Mouse (Mus musculus) embryonic facial prominence, embryonic 13.5 days (tissue): ENCODE results near the gene Ptpn12. TPM values are rescaled to one million over a fixed set of nuclear protein-coding genes. Genes with fewer than 3 reads are reported as not detected.
"Not testable (repeated sequence)": the region's sequence is repeated elsewhere in the genome, so short reads cannot be mapped to it uniquely, and the experiment has no call there.

Experiments
- ATAC-seq: fragments of 200-750 bp; cut with Nextera tagmentation; 2 replicates; pipeline ENCODE4 v1.8.0; 2017; ENCODE audit warnings: low read depth; ENCODE audit not compliant: insufficient number of reproducible peaks, insufficient read depth, low FRiP score, low TSS enrichment
- H3K27ac ChIP-seq: fragments of 300-500 bp; sonication (generic); 2 replicates; pipeline ENCODE4 v1.5.1; 2015; ENCODE audit warnings: moderate library complexity, mild to moderate bottlenecking, inconsistent platforms
- H3K27me3 ChIP-seq: fragments of 300-500 bp; sonication (generic); 2 replicates; pipeline ENCODE4 v1.6.1; 2015; ENCODE audit warnings: mild to moderate bottlenecking, inconsistent platforms
- H3K36me3 ChIP-seq: fragments of 300-500 bp; sonication (generic); 2 replicates; pipeline ENCODE4 v1.6.1; 2015; ENCODE audit warnings: mild to moderate bottlenecking, inconsistent platforms
- H3K4me1 ChIP-seq: fragments of 300-500 bp; sonication (generic); 2 replicates; pipeline ENCODE4 v1.6.1; 2015; ENCODE audit warnings: inconsistent platforms
- H3K4me2 ChIP-seq: fragments of 300-500 bp; sonication (generic); 2 replicates; pipeline ENCODE4 v1.6.1; 2015; ENCODE audit warnings: moderate library complexity, mild to moderate bottlenecking, inconsistent platforms
- H3K4me3 ChIP-seq: fragments of 300-500 bp; sonication (generic); 2 replicates; pipeline ENCODE4 v1.5.1; 2015; ENCODE audit warnings: mild to moderate bottlenecking, inconsistent platforms
- H3K9ac ChIP-seq: fragments of 300-500 bp; sonication (generic); 2 replicates; pipeline ENCODE4 v1.6.1; 2015; ENCODE audit warnings: mild to moderate bottlenecking, inconsistent platforms
- H3K9me3 ChIP-seq: fragments of 300-500 bp; sonication (generic); 2 replicates; pipeline ENCODE4 v1.6.1; 2016; ENCODE audit warnings: inconsistent platforms
- WGBS: fragments of 180-500 bp; shearing (Covaris S2); methylation state at CpG from one replicate; pipeline ENCODE4 v1.1.7; 2015; ENCODE audit warnings: mixed read lengths; 5-methylcytosine and 5-hydroxymethylcytosine counted together
- polyA plus RNA-seq: library from polyadenylated mRNA; unstranded; fragments of >200 nt; fragmentation: Nextera tagmentation; extraction: Ambion mirVana; gene quantifications from 2 replicates; pipeline ENCODE4 v1.2.1, GENCODE M21; 2015

The Ptpn12 gene
- polyA plus RNA-seq, 1 experiment from 2014 or later = 24.0 TPM

DNA sequence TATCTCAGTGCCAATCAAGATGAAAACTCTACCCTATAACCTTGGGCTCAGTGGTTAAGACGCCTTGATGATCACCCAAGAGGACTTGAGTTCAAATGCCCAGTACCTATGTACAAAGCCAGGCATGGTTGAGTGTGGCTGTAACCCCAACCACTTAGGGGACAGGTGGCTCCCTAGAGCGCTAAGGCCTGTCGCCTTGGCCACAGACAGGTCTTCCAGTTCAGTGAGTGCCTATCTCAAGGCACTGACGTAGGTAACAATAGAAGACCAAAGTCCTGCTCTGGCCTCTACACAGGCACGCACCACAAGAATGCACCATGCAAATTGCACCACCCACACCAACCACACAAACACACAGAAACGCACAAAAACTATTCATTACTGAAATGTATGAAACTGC, 108.8 kb downstream of the Ptpn12 start:
- Histone ChIP-seq H3K36me3 (no peaks in the 10 kb centered on the region), H3K27ac (no peak overlapping the region), H3K4me2 (no peak overlapping the region), H3K9me3 (no peaks in the 10 kb centered on the region), H3K9ac (no peak overlapping the region), H3K4me3 (no peak overlapping the region), H3K27me3 (no peaks in the 10 kb centered on the region), H3K4me1 (peaks cover 17% of the 10 kb centered on the region)
- ATAC-seq = no peak
- 79% methylated on average over 6 of the region's 6 CpGs for WGBS

DNA sequence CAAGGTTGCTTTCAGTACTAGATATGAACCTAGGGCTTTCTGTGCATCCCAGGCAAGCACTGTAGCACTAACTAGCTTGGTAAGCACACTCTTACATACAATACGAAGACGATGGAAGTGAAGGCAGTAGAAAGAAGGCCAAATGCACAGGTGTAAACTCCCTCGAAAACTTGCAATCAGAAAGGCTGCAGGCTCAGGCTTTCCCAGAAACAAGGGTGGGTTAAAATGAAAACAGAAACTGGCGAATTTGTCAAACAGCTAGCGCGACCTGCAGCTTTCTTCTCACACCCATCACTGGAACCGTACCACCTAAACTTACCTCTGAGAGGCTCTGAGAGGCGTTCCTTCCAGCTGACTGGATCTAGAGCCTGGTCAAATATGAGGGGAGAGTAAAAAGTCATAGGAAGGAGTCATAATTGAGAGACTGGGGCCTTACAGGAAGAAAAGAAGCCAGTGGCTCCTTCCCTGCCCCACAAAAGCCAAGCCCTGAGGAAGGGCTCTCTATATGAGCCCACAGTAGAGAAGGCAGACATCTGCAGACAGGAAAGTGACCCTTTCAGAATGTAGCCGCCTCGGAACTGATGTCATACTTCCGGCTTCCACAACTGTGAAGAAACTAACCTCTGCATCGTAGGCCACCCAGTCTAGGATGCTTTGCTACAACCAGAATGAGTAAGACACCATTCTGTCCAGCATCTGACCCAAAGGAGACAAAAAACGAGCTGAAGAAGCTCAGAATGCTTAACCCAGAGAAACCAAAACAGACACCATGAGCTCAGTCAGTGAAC, 110.6 kb downstream of the Ptpn12 start:
- 71% methylated on average over 13 of the region's 13 CpGs for WGBS
- no peaks in the 10 kb centered on the region for H3K27me3 ChIP-seq
- H3K9ac ChIP-seq = no peak overlapping the region
- 0 out of 2 replicates have a peak overlapping the region, but pooled peaks have one; percentile 17 for H3K27ac ChIP-seq
- H3K9me3 ChIP-seq = no peaks in the 10 kb centered on the region
- peaks cover 20% of the 10 kb centered on the region for H3K4me1 ChIP-seq
- H3K4me2 ChIP-seq = no peak overlapping the region
- H3K36me3 ChIP-seq = no peaks in the 10 kb centered on the region
- H3K4me3 ChIP-seq = no peak overlapping the region
- ATAC-seq = no peak

DNA sequence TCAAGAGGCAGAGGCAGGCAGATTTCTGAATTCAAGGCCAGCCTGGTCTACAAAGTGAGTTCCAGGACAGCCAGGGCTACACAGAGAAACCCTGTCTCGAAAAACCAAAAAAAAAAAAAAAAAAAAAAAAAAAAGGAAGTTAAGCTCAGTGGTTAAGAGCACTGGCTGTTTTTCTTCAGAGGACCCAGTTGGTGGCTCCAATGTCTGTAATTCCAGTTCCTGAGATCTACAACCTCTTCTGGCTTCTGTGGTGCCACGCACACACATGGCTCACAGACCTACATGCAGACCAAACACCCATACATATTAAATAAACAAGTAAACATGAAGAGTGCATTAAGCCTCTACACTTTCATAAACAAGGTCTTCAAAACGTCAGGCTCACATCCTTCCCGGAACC, 111.9 kb downstream of the Ptpn12 start:
- not testable (repeated sequence) for H3K27ac ChIP-seq, H3K36me3 ChIP-seq, H3K9me3 ChIP-seq, H3K4me2 ChIP-seq, H3K27me3 ChIP-seq, H3K9ac ChIP-seq, H3K4me3 ChIP-seq, ATAC-seq
- peaks cover 10% of the 10 kb centered on the region; the same call in 1 of the 2 replicates for H3K4me1 ChIP-seq
- 82% methylated on average over 4 of the region's 4 CpGs for WGBS

DNA sequence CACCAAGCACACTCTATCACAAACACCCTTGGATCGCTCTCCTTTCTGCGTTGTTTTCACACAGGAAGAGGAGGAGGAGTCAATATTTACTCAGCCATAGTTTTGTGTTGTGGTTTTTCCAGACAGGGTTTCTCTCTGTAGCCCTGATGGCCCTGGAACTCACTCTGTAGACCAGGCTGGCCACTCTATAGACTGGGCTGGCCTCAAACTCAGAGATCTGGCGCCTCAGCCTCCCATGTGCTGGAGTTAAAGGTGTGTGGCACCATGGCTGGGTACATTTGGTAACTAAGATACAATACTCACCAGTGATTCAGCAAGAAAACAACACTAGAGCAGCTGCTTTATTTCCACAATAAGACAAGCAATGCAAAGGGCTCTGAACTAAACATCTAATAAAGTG, 113.2 kb downstream of the Ptpn12 start:
- H3K9me3 ChIP-seq = no peaks in the 10 kb centered on the region
- H3K27me3 ChIP-seq = no peaks in the 10 kb centered on the region
- no peak for ATAC-seq
- no peak overlapping the region for H3K27ac ChIP-seq
- no peak overlapping the region for H3K4me2 ChIP-seq
- 94% methylated on average over 3 of the region's 3 CpGs for WGBS
- H3K36me3 ChIP-seq = no peaks in the 10 kb centered on the region
- no peak overlapping the region for H3K9ac ChIP-seq
- H3K4me1 ChIP-seq = peaks cover 10% of the 10 kb centered on the region; the same call in 1 of the 2 replicates
- no peak overlapping the region for H3K4me3 ChIP-seq

DNA sequence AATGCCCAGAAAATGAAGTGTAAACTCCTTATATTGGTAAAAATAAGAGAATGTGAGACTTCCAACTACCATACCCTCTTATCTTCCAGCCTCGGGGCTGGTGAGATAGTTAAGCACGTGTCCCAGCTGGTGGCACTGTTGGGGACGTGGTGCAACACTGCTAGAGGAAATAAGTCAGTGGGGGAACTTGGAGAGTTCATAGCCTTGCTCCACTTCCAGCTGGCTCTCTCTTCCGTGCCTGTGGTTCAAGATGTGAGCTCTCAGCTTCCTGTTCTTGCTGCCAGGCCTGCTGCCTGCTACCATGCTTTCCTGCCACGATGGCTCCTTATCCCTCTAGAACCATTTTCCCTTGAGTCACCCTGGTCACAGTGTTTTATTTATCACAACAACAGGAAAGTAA, 114.5 kb downstream of the Ptpn12 start:
- Histone ChIP-seq H3K4me3 (no peak overlapping the region), H3K9ac (no peak overlapping the region), H3K36me3 (no peaks in the 10 kb centered on the region), H3K27me3 (no peaks in the 10 kb centered on the region), H3K4me1 (peaks cover 10% of the 10 kb centered on the region; the same call in 1 of the 2 replicates), H3K4me2 (no peak overlapping the region), H3K27ac (no peak overlapping the region), H3K9me3 (no peaks in the 10 kb centered on the region)
- 49% methylated on average over 5 of the region's 5 CpGs for WGBS
- no peak for ATAC-seq

DNA sequence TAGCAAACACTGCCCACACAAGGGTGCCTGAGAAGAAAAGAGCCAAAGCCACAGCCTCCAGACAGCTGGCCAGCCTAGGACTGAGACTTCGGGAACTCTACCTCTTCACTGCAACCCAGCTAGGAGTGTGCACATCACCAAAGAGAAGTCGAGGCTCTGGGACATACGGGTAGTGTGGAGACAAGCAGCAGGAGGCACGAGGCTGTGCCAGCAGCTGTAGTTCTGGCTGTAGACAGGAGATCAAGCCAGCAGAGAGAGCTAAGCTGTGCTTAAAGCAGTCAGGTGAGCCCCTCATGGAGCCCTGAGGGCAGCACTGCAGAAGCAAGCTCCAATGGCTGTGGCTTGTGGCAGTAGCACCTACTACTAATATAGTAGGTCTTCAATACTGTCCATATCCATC, 115.0 kb downstream of the Ptpn12 start:
- no peak overlapping the region for H3K4me2 ChIP-seq
- WGBS = 77% methylated on average over 4 of the region's 4 CpGs
- no peak overlapping the region for H3K9ac ChIP-seq
- H3K27me3 ChIP-seq = no peaks in the 10 kb centered on the region
- H3K4me1 ChIP-seq = peaks cover 10% of the 10 kb centered on the region; the same call in 1 of the 2 replicates
- H3K27ac ChIP-seq = no peak overlapping the region
- no peak overlapping the region for H3K4me3 ChIP-seq
- H3K9me3 ChIP-seq = no peaks in the 10 kb centered on the region
- H3K36me3 ChIP-seq = no peaks in the 10 kb centered on the region
- no peak for ATAC-seq

DNA sequence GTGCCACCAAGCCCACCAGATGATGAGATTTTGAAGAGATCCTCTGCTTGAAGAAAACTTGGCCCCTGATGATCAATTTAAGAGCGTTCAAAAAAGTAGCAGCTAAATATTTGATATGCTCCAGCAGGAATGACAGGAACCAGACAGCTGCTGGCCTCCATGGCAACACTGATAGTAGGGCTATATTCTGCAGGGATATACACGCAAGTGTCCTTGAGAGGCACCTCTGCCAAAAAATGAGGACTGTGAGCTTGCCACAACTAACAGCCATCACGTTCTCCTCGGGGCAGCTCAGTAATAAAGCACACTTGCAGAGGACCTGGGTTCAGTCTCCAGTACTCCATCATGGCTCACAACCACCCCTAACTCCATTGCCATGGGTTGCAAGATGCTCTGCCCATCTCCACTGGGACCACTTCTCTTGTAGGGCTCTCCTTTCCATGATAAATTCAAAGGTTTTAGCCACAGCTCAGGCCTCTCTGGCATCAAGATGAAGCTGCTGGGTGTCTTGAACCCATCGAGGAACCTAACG, 115.6 kb downstream of the Ptpn12 start:
- H3K9ac ChIP-seq = no peak overlapping the region
- H3K27me3 ChIP-seq = no peaks in the 10 kb centered on the region
- no peaks in the 10 kb centered on the region for H3K9me3 ChIP-seq
- no peak overlapping the region for H3K4me2 ChIP-seq
- H3K4me1 ChIP-seq = peaks cover 7% of the 10 kb centered on the region; the same call in 1 of the 2 replicates
- ATAC-seq = no peak
- H3K4me3 ChIP-seq = no peak overlapping the region
- H3K27ac ChIP-seq = no peak overlapping the region
- H3K36me3 ChIP-seq = no peaks in the 10 kb centered on the region
- 92% methylated on average over 6 of the region's 6 CpGs for WGBS

DNA sequence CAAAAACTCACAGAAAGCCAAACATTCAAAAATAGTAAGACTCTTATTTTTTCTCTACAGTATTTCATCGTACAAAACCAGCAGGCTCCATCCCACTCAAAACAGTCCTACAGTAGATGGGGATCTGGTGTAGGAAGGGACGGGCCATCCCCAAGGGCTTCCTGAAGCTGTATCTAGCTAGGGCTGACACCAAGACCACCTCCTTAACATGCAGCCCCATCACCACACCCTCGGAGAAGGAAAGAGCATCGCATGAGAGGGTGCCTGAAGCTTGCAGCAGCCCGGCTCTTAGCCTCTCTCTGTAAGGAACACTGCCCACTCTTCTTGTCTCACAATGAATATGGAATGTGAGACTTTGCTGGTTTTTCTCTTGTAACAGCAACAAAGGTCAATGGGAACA, 117.2 kb downstream of the Ptpn12 start:
- Histone ChIP-seq H3K27ac (no peak overlapping the region), H3K4me1 (peaks cover 6% of the 10 kb centered on the region; the same call in 1 of the 2 replicates), H3K36me3 (no peaks in the 10 kb centered on the region), H3K27me3 (no peaks in the 10 kb centered on the region), H3K4me2 (no peak overlapping the region), H3K9me3 (no peaks in the 10 kb centered on the region), H3K4me3 (no peak overlapping the region), H3K9ac (no peak overlapping the region)
- no peak for ATAC-seq
- WGBS = 88% methylated on average over 5 of the region's 5 CpGs

Other genes with a start within 250 kb of the Ptpn12 start
- gene Phtf2, start 173.8 kb downstream of the Ptpn12 start, polyA plus RNA-seq = 17.9 and 19.4 TPM in 2 replicates
- gene Tmem60, start 173.7 kb downstream of the Ptpn12 start, polyA plus RNA-seq = 51.0 and 53.6 TPM in 2 replicates
- gene Rsbn1l, start 99.5 kb downstream of the Ptpn12 start, polyA plus RNA-seq = 5.9 and 6.9 TPM in 2 replicates
- 2.9 and 3.8 TPM in 2 replicates for gene Gsap, start 130.3 kb upstream of the Ptpn12 start, polyA plus RNA-seq